Mouse (Mus musculus): Measurements from ENCODE around the gene Spcs1.

- TF ChIP-seq EP300 (IDR thresholded peaks at IDR 0.05; ENCODE audit: low read depth in 1 of 2, low read length in 2 of 2): no peak
- no peak for TF ChIP-seq RAD21 (IDR thresholded peaks at IDR 0.05; ENCODE audit: low read depth, low read length)
- TF ChIP-seq POLR2A (IDR thresholded peaks at IDR 0.05; ENCODE audit: control insufficient read depth in 1 of 2, insufficient read depth in 1 of 2, low read depth in 1 of 2, low read length in 2 of 2, poor library complexity in 1 of 2): no peak
- no peak for TF ChIP-seq HCFC1 (IDR thresholded peaks at IDR 0.05; ENCODE audit: low read depth, low read length)
- TF ChIP-seq MYB (IDR thresholded peaks at IDR 0.05; ENCODE audit: low read depth, low read length): no peak
- TF ChIP-seq UBTF (IDR thresholded peaks at IDR 0.05; ENCODE audit: borderline replicate concordance, insufficient read depth, low read depth, low read length): no peak
- no peak for TF ChIP-seq CTCF (IDR thresholded peaks at IDR 0.05 in 2 of 3, conservative IDR thresholded peaks at IDR 0.05 in 1 of 3; ENCODE audit: control insufficient read depth in 1 of 3, insufficient read depth in 1 of 3, low read depth in 2 of 3, low read length in 3 of 3, poor library complexity in 1 of 3, severe bottlenecking in 1 of 3)
- no peak for TF ChIP-seq E2F4 (IDR thresholded peaks at IDR 0.05; ENCODE audit: borderline replicate concordance, low read depth, low read length)
- no peak for TF ChIP-seq MEF2A (IDR thresholded peaks at IDR 0.05; ENCODE audit: extremely low read depth, insufficient replicate concordance, low read depth, low read length, poor library complexity, severe bottlenecking)
- TF ChIP-seq ZKSCAN1 (IDR thresholded peaks at IDR 0.05; ENCODE audit: low read depth, low read length): no peak
Measured at GRCm38 (mm10) chr14:30949986-30950385, 51.5 kb downstream of the Spcs1 start.
